Mouse (Mus musculus): ENCODE data around the gene Cfb.

The Cfb gene

GRCm38 (mm10) chr17:34883332-34883731 is 21.0 kb upstream of the Cfb start:
- no peak for DNase-seq (ENCODE audit: low spot score)

DNA sequence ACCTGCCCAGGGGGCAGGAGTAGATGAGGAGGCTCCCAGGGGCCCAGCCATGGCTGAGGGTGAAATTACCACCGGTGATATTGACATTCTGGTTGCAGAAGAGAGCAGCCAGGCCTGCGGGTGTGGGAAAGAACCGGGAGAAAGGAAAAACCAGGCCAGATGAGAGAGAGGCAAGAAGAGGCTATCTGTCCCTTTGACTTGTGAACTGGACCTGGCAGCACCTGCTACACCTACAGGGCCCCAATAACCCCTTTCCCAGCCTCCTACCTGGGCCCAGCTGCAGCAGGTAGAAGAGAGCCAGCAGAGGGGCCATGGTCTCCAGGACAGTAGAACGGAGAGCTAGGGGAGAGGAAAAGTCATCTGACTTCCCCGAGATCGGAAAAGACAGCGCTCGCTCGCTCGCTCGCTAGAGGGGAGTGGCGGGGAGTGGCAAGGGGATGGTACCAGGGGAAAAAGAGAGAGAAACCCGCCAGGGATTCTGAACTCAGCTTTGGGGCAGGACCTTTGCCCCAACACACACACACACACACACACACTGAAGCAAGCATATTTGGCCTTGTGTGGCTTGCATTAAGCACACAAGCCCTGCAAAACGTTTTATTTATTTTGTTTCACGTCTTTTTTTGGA is 19.5 kb upstream of the Cfb start, which contains the start of gene Gm20547:
Gene Gm20547 (minus strand): TSS at position 360 of the 628 bp plus-strand sequence.
- DNase-seq (ENCODE audit: low spot score): no peak

DNA sequence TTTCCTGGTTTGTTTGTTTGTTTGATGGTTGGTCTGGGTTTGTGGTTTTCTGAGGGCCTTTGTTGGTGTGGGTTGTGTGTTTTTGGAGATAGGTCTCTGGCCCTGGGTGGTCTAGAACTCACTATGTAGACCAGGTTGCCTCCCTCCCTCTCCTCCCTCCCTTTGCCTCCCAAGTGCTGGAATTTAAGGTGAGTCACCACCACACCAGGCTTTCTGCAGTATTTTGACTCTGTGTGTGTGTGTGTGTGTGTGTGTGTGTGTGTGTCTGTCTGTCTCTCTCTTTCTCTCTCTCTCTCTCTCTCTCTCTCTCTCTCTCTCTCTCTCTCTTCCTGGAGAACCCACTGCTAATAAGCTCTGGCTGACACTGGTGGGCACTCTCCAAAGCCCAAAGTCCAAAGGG is 18.8 kb upstream of the Cfb start:
- no peak for DNase-seq (ENCODE audit: low spot score)

DNA sequence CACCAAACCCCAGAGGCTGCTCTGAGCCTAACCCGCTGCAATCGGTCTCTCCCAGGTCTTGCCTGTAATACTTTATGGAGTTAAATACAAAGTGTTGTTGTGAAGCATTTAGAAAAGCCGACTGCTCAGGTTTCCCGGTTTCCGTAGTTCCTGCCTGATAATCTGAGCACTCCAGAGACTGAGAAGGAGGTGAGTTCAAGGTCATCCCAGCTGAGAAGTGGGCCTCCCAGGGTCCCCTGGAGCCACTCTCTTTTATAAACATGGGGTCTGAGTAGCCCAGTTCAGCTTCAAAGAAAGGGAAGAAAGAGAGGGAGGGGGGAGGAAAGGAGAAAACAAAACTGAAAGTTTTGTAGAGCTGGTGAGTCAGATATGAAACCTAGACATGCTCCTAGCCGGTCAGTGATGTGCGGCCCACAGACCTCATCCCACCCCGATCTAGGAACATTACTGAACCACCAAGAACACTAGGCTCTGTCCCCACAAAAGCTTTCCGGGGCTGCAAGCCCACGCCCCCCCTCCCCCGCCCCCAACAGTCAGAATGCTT is 17.1 kb upstream of the Cfb start, which contains the start of gene Zbtb12:
Gene Zbtb12 (plus strand): TSS at position 148 of the 544 bp plus-strand sequence.
- no peak for DNase-seq (ENCODE audit: low spot score)

DNA sequence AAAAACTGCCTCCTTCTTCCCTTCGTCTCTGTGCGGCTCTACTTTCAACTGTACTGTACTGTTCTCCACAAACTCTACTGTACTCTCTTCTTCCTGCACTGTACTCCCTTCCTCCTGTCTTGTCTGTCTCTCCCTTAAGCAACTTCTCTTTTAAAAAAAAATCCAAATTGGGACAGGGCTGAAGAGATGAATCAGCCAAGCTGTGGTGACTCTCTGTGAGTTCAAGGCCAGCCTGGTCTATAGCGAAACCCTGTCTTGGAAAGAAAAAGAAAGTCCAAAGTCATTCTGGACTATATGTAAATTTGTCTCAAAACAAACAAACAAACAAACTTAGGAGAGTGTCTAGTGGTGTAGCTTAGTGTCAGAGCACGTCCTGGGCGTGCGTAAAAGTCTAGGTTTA is 12.0 kb upstream of the Cfb start:
- no peak for DNase-seq (ENCODE audit: low spot score)

- DNase-seq (ENCODE audit: low spot score): no peak
Observed at GRCm38 (mm10) chr17:34865981-34866380, 3.7 kb upstream of the Cfb start.

DNA sequence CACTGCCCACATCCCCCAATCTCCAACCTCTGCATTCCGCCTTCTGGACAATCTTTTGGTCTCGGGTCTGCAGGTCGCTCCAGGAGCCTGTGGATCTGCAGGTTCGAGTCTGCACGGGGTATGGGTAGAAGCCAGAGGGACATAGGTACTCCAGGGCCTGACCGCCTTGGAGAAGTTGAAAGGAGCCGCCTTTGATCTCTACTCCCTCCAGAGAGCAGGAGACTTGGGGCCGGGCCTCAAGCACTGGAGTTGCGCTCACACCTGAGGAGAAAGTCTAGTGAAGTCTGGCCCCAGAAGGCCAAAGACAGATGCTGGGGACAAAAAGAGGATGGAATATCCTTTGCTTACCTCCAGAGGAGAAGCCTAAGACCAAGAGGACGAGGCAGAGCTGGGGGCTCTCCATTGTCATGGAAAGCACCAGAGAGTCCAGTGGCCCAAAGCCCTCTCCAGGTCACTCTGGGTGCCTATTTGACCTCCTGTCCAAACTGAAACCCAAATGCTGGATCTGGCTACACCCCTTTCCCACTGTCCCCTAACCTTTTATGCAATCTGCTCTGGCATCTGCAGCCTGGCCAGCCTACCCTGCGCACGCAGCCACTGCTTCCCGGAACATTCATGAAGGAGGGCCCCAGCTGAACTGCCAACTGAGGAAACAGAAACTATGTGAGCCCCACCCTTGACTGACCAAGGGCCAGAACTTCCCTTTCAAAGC is 458 bp downstream of the Cfb start:
- no peak for DNase-seq (ENCODE audit: low spot score)

GRCm38 (mm10) chr17:34860514-34860913 is 1.8 kb downstream of the Cfb start:
- no peak for DNase-seq (ENCODE audit: low spot score)

- no peak for DNase-seq (ENCODE audit: low spot score)
Observed at GRCm38 (mm10) chr17:34858670-34859069, 3.6 kb downstream of the Cfb start.

- DNase-seq (ENCODE audit: low spot score): no peak
Observed at GRCm38 (mm10) chr17:34855825-34856224, 6.5 kb downstream of the Cfb start.

GRCm38 (mm10) chr17:34854761-34855160 is 7.6 kb downstream of the Cfb start:
- DNase-seq (ENCODE audit: low spot score): no peak

DNA sequence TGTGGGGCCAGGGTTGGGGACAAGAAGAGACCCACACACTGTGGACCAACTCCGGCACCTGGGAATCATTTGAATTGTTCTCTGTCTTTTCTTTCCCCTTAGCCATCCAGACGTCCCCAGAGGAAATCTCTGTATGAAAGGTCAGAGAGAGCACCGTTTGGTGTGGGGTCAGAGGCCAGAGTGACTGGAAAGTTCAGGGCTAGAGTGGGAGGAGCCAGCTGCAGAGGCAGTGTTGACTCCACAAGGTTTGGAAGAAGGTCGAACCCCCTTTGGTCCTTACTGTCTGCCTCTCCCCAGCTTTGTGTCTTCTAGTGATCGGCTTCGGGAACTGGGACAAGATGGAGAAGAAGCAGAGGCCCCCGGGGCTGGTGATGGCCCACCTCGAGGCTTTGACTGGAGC is 8.8 kb downstream of the Cfb start:
- no peak for DNase-seq (ENCODE audit: low spot score)

DNA sequence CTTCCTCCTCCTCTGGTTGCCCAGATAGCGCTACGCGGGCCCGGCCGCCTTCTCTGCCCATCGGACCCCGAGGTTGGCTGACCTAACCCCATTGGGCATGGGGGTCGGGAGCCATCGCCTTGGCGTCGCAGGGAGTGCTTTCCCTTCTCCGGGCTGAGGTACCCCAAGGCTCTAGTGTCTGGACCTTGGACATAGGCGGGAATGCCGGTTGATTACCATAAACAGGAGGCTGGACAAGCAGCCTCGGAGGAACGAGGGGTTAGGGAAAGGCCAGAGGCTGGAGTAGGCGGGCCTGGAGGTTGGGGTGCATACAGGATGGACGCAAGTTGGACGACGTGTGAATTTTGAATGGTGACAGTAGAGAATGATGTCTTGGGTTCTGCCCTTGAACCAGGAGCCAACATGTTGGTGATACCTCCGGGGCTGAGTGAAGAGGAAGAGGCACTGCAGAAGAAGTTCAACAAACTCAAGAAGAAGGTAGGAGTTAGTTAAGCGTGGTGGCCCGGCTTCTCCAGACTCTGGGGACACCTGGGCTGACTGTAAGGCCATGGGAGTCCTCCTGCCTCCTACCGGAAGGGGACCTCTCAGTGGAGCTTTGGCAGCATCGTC is 11.7 kb downstream of the Cfb start:
- DNase-seq (ENCODE audit: low spot score): no peak

DNA sequence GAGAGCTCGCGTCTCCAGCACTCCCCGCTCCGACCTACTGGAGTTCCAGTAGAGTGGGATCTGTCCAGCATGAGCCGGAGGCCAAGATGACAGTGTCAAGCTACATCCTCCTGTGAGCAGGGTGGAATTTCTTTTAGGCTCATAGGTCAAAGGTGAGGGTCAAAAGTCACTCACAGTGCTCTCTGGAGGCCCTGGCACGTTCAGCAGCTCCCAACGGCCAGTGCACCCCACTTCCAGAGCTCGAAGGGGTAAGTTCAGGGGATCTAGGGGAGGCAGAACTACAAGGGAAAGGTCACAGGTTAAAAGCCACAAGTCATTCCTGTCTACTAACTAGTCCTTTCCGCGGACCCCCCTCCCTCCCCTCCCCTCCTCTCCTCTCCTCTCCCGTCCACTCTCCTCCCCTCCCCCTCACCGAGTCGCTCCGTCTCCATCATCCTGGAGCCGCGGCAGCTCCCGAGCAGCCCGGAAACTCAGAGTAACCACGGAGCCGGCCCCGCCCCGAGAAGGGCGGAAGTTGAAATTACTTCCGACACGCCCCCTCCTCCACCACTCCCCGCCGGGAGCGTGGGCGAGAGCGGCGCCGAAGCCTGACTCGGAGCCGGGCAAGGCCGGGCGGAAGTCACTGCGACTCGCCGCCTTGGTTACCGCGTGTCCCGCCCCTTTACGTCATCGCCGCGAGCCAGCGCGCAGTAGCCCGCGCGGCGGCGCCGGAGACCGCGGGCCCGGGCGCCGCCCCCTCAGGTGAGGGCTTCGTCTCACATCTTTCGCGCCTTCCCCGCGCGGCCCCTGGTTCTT is 12.4 kb downstream of the Cfb start, which contains the start of the genes Skiv2l and Nelfe:
Gene Skiv2l (minus strand): TSS at position 489 of the 795 bp plus-strand sequence.
Gene Nelfe (plus strand): TSS at position 670 of the 795 bp plus-strand sequence.
- DNase-seq (ENCODE audit: low spot score): peak; percentile 92

DNA sequence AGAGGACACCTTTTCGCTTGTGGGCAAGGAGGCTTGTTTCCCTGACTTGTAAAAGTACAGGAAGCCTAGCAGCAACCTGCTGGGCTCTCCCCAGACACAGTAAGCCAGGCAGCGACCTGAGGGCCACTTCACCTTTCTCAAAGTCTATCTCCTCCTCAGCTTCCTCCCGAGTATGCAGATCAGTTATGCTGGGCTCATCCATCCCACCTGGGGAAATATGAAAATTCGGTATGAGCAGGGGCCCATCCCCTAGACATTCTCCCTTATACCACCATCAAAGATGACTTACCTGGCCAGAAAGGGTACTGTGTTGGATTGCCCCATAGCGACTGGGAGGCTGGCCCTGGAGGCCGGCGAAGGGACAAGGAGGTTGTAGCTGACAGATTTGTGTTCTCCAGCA is 14.7 kb downstream of the Cfb start:
- DNase-seq (ENCODE audit: low spot score): no peak

- DNase-seq (ENCODE audit: low spot score): no peak
Observed at GRCm38 (mm10) chr17:34847192-34847591, 15.1 kb downstream of the Cfb start.

GRCm38 (mm10) chr17:34844884-34845283 is 17.4 kb downstream of the Cfb start:
- no peak for DNase-seq (ENCODE audit: low spot score)

- DNase-seq (ENCODE audit: low spot score): no peak
Observed at GRCm38 (mm10) chr17:34840736-34841307, 21.5 kb downstream of the Cfb start.

DNA sequence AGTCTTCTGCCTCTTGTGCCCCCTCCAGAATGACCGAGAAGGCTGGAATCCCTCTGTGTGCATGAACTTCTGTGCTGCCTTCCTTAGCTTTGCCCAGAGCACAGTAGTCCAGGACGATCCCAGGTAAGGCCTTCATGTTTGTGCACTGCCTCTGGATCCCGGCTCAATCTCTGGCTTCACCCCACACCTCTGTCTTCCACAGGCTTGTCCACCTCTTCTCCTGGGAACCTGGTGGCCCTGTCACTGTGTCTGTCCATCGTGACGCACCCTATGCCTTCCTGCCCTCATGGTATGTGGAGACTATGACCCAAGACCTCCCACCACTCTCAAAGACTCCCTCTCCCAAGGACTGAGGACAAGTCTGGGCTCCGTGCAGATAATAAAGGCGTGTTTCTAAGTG is 23.5 kb downstream of the Cfb start:
- no peak for DNase-seq (ENCODE audit: low spot score)

DNA sequence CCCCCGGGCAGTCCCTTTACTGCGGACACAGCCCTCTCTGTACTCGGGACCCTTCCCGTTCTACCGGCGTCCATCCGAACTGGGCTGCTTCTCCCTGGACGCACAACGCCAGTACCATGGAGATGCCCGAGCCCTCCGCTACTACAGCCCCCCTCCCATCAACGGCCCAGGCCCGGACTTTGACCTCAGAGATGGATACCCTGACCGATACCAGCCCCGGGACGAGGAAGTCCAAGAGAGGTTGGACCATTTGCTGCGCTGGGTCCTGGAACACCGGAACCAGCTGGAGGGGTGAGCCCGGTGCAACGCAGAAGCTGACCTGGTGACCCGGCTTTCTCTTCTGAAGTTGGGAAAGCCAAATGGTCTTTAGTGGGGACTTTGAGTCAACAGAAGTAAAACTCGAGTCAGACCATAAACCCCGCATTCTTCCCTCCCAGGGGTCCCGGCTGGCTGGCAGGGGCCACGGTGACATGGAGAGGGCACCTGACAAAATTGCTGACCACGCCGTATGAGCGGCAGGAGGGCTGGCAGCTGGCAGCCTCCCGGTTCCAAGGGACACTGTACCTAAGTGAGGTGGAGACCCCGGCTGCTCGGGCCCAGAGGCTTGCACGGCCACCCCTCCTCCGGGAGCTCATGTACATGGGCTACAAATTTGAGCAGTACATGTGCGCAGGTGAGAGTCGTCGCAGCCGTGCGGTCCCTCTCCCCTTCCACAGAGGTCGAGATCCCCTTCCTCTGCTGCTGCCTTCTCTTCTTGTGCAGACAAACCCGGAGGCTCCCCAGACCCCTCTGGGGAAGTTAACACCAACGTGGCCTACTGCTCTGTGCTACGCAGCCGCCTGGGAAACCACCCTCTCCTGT is 24.6 kb downstream of the Cfb start:
- no peak for DNase-seq (ENCODE audit: low spot score)

- DNase-seq (ENCODE audit: low spot score): peak; percentile 88
Observed at GRCm38 (mm10) chr17:34836856-34837221, 25.5 kb downstream of the Cfb start, which contains the start of the genes Stk19 and Dxo. Stk19 (minus strand) TSS chr17:34836945. Dxo (plus strand) TSS chr17:34837019.
